Mouse (Mus musculus) heart, embryonic 15.5 days (tissue): ENCODE results near the gene Ube2v1. TPM values are rescaled to one million over a fixed set of nuclear protein-coding genes. Genes with fewer than 3 reads are reported as not detected.

Experiments
- ATAC-seq: fragments of 200-750 bp; cut with Nextera tagmentation; replicated peaks from 2 replicates; pipeline ENCODE4 v1.8.0; 2017; ENCODE audit warnings: low read depth, moderate TSS enrichment; ENCODE audit not compliant: insufficient number of reproducible peaks, insufficient read depth, low FRiP score
- H3K27ac ChIP-seq: fragments of 300-500 bp; sonication (generic); 2 replicates; pipeline ENCODE4 v1.5.1; 2015; ENCODE audit warnings: mild to moderate bottlenecking, inconsistent platforms
- H3K27me3 ChIP-seq: fragments of 300-500 bp; sonication (generic); 2 replicates; pipeline ENCODE4 v1.6.1; 2015; ENCODE audit warnings: inconsistent platforms
- H3K36me3 ChIP-seq: fragments of 300-500 bp; sonication (generic); 2 replicates; pipeline ENCODE4 v1.6.1; 2015; ENCODE audit warnings: mild to moderate bottlenecking, inconsistent platforms
- H3K4me1 ChIP-seq: fragments of 300-500 bp; sonication (generic); replicated peaks from 2 replicates; pipeline ENCODE4 v1.6.1; 2015; ENCODE audit warnings: inconsistent platforms
- H3K4me2 ChIP-seq: fragments of 300-500 bp; sonication (generic); 2 replicates; pipeline ENCODE4 v1.6.1; 2015; ENCODE audit warnings: inconsistent platforms, mild to moderate bottlenecking, moderate library complexity
- H3K4me3 ChIP-seq: fragments of 300-500 bp; sonication (generic); 2 replicates; pipeline ENCODE4 v1.5.1; 2015; ENCODE audit warnings: mild to moderate bottlenecking, inconsistent platforms
- H3K9ac ChIP-seq: fragments of 300-500 bp; sonication (generic); 2 replicates; pipeline ENCODE4 v1.6.1; 2015; ENCODE audit warnings: mild to moderate bottlenecking, inconsistent platforms
- H3K9me3 ChIP-seq: fragments of 300-500 bp; sonication (generic); replicated peaks from 2 replicates; pipeline ENCODE4 v1.6.1; 2016; ENCODE audit warnings: inconsistent platforms
- WGBS: fragments of 180-500 bp; shearing (Covaris S2); methylation state at CpG from one replicate; pipeline ENCODE4 v1.1.7; 2015; ENCODE audit warnings: mixed read lengths; 5-methylcytosine and 5-hydroxymethylcytosine counted together
- polyA plus RNA-seq: library from polyadenylated mRNA; unstranded; fragments of >200 nt; fragmentation: Nextera tagmentation; extraction: Ambion mirVana; gene quantifications from 2 replicates; pipeline ENCODE4 v1.2.1, GENCODE M21; 2015

Ube2v1 gene
- polyA plus RNA-seq = 179 and 216 TPM in 2 replicates

DNA sequence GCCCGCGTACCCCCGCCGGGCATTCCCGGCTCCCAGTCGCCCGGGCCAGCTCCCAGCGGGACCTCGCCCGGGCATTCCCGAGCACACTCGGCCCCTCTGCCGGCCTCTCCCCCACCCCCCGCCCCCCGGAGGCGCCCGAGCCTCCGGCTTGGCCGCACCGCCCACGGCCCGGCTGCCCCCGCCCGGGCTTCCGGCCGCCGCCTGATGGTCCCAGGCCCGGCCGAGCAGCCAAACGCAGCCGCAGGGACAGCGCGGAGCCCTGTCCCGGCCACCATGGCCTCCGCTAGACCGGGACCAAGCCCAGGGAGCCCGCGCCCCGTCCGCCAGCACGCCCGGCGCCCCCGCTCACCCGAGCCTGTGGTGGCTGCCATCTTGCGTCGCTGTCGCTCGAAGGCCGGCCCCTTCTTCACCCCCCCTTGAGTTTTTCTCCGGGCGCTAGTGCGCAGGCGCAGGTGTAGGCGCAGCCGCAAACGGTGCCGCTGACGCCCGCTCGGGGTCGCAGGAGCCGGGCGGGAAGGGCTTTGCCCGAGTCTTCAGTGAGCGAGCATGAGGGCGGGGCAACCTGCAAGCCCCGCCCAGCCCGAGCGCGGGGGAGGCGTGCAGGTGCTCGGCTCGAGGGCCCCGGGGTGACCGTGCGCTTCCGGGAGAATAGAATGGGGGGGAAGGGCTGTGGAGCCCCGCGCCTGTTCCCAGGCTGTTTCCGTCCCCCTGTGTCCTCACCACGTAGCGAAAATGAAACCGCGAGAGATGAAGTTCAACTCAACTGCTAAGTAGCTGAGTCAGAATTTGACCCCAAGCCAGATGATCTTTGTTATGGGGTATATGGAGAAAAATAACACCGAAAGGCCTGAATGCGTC is at the start of gene Ube2v1:
TSS of gene Ube2v1 (minus strand) at position 505 of the 858 bp plus-strand sequence.
- H3K4me1 ChIP-seq = peaks cover 61% of the 10 kb centered on the region
- no peaks in the 10 kb centered on the region for H3K36me3 ChIP-seq
- peak within 1 kb of the TSS; percentile 93 for H3K9ac ChIP-seq
- peak within 1 kb of the TSS; percentile 91 for H3K4me2 ChIP-seq
- ATAC-seq = peak; percentile 85
- no peaks in the 10 kb centered on the region for H3K27me3 ChIP-seq
- peak within 1 kb of the TSS; percentile 85 for H3K4me3 ChIP-seq
- no peaks in the 10 kb centered on the region for H3K9me3 ChIP-seq
- H3K27ac ChIP-seq = peak within 1 kb of the TSS; percentile 93
- WGBS = under 1% methylated on average over 87 of the region's 87 CpGs

DNA sequence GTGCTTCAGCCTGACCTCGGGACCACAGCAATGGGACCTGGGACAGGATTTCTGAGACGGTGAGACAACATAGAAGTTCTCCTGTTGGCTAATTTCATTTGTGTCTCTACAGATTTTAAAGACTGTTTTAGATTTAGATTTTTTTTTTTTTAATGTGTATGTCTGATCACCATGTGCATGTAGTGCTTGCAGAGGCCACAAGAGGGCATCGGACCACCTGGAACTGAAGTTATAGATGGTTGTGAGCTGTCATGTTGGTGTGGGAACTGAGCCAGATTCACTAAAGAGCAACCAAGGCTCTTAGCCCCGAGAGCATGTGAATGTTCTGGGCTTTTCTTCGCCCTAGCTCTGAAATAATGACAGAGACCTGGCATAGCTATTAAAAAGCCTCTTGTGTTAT is 48.8 kb upstream of the Ube2v1 start:
- H3K27me3 ChIP-seq = peaks cover 5% of the 10 kb centered on the region; the same call in 1 of the 2 replicates
- no peak overlapping the region for H3K27ac ChIP-seq
- no peaks in the 10 kb centered on the region for H3K9me3 ChIP-seq
- no peak overlapping the region for H3K4me2 ChIP-seq
- H3K36me3 ChIP-seq = no peaks in the 10 kb centered on the region
- H3K4me3 ChIP-seq = no peak overlapping the region
- peaks cover 7% of the 10 kb centered on the region; the same call in 1 of the 2 replicates for H3K4me1 ChIP-seq
- ATAC-seq = no peak
- H3K9ac ChIP-seq = no peak overlapping the region
- WGBS = 45% methylated on average over 5 of the region's 5 CpGs

DNA sequence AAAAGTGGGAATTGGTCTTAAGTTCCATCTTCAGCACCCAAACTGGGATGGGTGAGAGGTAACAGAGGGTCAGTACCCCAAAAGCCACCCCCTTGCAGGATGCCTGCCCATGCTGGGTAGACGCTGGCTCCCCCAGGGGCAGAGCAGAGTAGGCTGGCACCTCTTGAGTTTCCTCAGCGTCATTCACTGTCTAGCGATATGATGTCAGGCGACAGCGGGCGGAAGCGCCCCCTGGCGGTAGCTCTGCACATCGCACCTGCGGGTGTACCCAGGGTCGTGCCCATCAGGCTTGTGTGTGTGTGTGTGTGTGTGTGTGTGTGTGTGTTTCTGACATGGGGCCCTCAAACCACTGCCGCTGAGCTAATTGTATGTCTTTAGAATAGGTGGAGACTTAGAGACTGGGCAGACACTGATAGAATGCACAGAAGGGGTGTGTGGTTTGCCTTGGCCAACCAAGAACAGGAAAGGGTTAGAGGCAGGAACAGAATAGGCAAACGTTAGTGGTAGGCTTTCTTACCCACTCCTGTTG is 48.1 kb upstream of the Ube2v1 start:
- no peak overlapping the region for H3K4me2 ChIP-seq
- H3K27me3 ChIP-seq = peaks cover 5% of the 10 kb centered on the region; the same call in 1 of the 2 replicates
- H3K36me3 ChIP-seq = no peaks in the 10 kb centered on the region
- 2% methylated on average over 13 of the region's 13 CpGs for WGBS
- no peak overlapping the region for H3K27ac ChIP-seq
- H3K9me3 ChIP-seq = no peaks in the 10 kb centered on the region
- peak; percentile 58 for ATAC-seq
- no peak overlapping the region for H3K4me3 ChIP-seq
- H3K9ac ChIP-seq = no peak overlapping the region
- peaks cover 7% of the 10 kb centered on the region; the same call in 1 of the 2 replicates for H3K4me1 ChIP-seq

DNA sequence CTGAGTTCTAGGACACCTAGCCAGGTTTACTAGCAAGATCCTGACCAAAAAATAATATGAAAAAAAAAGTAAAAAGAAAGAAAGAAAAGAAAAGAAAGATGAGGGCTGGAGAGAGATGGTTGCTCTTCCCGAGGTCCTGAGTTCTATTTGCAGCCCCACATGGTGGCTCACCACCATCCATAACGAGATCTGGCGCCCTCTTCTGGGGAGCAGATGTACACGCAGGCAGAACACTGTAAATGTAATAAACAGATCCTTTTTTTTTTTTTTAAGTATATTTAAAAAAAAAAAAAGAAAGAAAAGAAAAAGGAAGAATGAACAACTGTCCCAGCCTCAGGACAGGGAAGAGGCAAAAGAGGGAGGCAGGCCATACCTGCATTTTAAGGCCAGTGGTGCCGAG is 46.7 kb upstream of the Ube2v1 start:
- ATAC-seq = no peak
- no peak overlapping the region for H3K4me2 ChIP-seq

DNA sequence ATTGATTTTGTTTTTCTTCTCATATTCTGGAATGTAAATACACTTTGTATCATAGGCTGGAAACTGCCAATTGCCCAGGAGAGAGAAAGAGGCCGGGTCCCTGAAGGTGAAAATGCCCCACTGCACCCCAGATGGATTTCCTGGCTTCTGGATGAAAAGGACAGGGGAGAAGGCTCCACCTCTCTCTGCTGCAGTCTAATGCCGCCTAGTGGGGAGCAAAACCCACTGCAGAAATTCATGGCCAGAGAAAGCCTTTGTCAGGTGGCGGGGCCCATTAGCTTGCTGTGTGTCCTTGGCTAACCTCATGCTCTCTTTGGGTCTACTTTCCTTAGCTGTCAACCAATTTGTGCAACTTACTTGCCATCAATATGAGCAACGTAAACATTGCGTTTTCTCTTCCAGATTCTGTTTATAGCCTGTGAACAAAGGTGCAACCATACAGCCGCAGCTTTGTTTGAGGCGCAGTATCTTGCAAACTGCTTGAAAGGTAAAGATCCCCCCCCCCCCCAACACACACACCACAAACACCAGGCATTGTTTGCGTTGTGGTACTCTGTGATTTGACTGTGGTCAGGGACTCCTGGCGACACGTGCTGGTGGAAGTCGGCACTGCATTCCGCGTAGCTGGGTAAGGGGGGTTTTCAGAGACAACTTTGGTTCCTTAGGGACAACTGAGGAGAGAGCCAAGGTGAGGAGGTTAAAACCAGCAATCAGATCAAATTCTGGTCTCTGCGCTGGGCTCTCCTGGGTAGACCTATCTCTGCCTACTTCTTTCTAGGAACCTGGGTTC is 43.4 kb upstream of the Ube2v1 start:
- no peak for ATAC-seq
- H3K9me3 ChIP-seq = no peaks in the 10 kb centered on the region
- peaks cover 7% of the 10 kb centered on the region; the same call in 1 of the 2 replicates for H3K4me1 ChIP-seq
- H3K4me2 ChIP-seq = no peak overlapping the region
- H3K4me3 ChIP-seq = no peak overlapping the region
- H3K27me3 ChIP-seq = no peaks in the 10 kb centered on the region
- no peak overlapping the region for H3K9ac ChIP-seq
- H3K36me3 ChIP-seq = no peaks in the 10 kb centered on the region
- 36% methylated on average over 14 of the region's 14 CpGs for WGBS
- H3K27ac ChIP-seq = no peak overlapping the region

More for the DNA sequence above, 46.7 kb upstream of the Ube2v1 start:
- peaks cover 7% of the 10 kb centered on the region; the same call in 1 of the 2 replicates for H3K4me1 ChIP-seq
- H3K27me3 ChIP-seq = no peaks in the 10 kb centered on the region
- no peak overlapping the region for H3K4me3 ChIP-seq
- H3K36me3 ChIP-seq = no peaks in the 10 kb centered on the region
- 51% methylated on average over 5 of the region's 5 CpGs for WGBS
- no peak overlapping the region for H3K27ac ChIP-seq
- no peaks in the 10 kb centered on the region for H3K9me3 ChIP-seq
- H3K9ac ChIP-seq = no peak overlapping the region

DNA sequence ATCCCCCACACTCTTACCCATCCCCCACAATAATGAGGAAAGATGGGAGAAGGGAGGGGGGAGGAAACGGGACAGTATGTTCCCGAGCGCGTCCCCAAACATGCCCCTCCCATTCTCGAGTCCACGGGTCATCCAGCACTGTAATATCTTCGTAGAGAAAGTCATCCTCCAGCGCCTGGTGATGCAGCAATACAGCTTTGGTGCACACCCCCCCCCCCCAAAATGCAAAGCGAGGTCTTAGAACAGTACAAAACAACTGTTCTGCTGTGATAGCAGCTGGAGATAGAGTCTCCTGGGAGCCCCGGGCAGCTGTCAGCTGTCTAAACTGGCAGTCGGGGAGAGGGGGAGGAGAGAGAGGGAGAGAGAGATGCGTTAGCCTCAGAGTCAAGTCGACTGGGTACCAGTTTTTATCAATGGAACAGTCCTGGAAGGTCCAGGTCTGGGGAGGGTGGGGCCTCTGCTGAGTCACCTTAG is 40.4 kb upstream of the Ube2v1 start:
- 0 out of 2 replicates have a peak, but pooled peaks have one; percentile 51 for ATAC-seq
- Histone ChIP-seq H3K4me3 (no peak overlapping the region), H3K9me3 (no peaks in the 10 kb centered on the region), H3K4me1 (peaks cover 3% of the 10 kb centered on the region; the same call in 1 of the 2 replicates), H3K27ac (no peak overlapping the region), H3K36me3 (no peaks in the 10 kb centered on the region), H3K4me2 (peak overlapping the region; percentile 37; the same call in 1 of the 2 replicates), H3K27me3 (no peaks in the 10 kb centered on the region), H3K9ac (no peak overlapping the region)
- 17% methylated on average over 13 of the region's 13 CpGs for WGBS

DNA sequence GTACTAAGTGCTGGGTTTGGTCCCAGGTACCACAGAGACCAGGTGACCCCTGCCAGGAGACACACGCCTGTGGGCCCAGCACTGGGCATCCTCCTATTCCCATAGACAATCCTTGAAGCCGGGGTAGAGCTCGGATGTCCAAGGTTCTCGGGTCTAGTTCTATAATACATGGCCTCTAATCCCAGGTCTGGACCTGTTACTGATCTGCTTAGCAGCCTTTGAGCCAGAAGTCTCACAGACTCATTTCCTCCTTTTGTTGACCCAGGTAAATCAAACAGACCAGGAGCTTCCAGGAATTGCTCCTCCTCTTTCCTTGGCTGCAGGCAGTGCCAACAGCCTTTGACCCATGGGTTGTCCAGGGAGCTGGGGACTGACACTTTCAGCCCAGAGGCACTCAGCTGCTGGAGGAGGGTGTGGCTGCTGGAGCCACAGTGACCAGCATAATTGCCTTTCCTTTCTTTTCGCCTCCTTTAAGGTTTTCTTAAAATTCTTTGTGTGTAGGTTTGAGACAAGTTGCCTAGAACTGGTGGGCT is 39.3 kb upstream of the Ube2v1 start:
- Histone ChIP-seq H3K36me3 (no peaks in the 10 kb centered on the region), H3K9me3 (no peaks in the 10 kb centered on the region), H3K27ac (no peak overlapping the region), H3K4me1 (peaks cover 3% of the 10 kb centered on the region; the same call in 1 of the 2 replicates), H3K9ac (no peak overlapping the region), H3K27me3 (no peaks in the 10 kb centered on the region), H3K4me3 (no peak overlapping the region), H3K4me2 (no peak overlapping the region)
- WGBS = 84% methylated on average over 5 of the region's 5 CpGs
- no peak for ATAC-seq

DNA sequence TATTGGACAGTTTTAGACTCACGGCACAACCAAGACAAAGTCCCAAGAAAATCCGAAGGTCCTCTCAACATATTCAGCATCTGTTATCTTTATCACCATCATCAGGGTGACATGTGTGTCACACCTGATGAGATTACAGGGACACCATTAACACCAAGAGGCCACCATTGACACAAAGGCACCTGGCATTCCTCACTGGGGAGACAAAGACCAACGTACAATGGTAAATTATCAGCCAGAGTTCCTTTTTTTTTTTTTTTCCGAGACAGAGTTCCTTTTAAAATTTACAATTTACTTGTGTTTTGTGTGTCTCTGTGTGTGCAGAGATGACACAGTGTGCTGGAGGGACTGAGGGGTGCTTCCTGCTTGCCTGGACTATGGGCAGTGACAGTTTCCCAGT is 37.5 kb upstream of the Ube2v1 start:
- H3K4me1 ChIP-seq = no peaks in the 10 kb centered on the region
- H3K9ac ChIP-seq = no peak overlapping the region
- 64% methylated on average over 4 of the region's 4 CpGs for WGBS
- H3K27me3 ChIP-seq = no peaks in the 10 kb centered on the region
- H3K36me3 ChIP-seq = no peaks in the 10 kb centered on the region
- H3K4me2 ChIP-seq = no peak overlapping the region
- H3K27ac ChIP-seq = no peak overlapping the region
- ATAC-seq = no peak
- no peak overlapping the region for H3K4me3 ChIP-seq
- H3K9me3 ChIP-seq = no peaks in the 10 kb centered on the region

DNA sequence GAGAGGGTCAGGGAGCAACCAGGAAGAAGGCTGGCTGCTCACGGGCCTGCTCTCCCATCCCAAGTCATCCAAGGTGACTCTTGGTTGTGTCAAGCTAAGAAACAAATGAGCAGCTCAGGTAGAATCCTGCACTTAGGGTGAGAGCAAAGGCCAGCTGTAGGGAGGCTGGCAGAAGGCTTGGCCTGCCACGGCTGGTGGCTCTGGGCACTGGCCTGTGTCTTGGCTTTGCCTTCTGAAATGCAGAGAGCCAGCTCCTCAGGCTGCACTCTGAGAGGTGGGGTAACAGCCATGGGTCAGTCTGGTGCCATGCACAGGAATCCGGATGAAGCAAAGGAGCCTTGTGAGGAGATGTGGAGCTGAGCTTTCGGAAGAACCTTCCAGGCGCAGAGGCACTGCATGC is 36.5 kb upstream of the Ube2v1 start:
- Histone ChIP-seq H3K27ac (no peak overlapping the region), H3K27me3 (no peaks in the 10 kb centered on the region), H3K9me3 (no peaks in the 10 kb centered on the region), H3K9ac (no peak overlapping the region), H3K36me3 (no peaks in the 10 kb centered on the region), H3K4me1 (no peaks in the 10 kb centered on the region), H3K4me3 (no peak overlapping the region), H3K4me2 (no peak overlapping the region)
- no peak for ATAC-seq
- WGBS = 76% methylated on average over 5 of the region's 5 CpGs

DNA sequence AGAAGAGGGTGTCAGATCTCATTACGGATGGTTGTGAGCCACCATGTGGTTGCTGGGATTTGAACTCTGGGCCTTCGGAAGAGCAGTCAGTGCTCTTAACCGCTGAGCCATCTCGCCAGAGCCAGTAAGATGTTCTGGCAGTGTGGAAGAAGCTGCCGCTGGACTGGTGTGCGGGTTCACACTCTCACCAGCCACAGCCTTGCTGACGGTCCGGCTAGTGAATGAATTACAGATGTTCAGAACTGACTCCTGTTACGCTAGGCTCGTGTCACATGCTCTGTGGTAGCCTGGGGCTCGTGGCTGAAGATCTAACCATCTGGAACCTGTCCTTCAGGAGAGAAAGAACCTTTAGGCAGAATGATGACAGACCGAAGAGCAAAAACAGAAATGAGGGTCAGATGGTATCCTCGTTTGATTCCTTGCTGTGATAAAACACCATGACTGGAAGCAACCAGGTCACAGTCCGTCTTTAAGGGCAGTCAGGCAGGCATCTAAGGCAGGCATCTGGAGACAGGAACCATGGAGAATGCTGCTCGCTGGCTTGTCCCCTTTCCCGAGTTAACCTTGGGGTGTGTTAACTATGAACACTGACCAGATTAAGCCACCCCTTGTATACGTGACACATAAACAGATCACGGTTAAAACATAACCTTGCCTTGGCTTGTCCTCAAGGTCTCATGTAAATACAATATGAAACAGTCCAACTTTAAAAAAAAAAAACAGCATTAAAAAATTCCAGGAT is 34.2 kb upstream of the Ube2v1 start:
- ATAC-seq = no peak
- no peaks in the 10 kb centered on the region for H3K9me3 ChIP-seq

More for the DNA sequence above, 34.2 kb upstream of the Ube2v1 start:
- Histone ChIP-seq H3K4me1 (peaks cover 5% of the 10 kb centered on the region), H3K4me2 (no peak overlapping the region), H3K27ac (no peak overlapping the region), H3K27me3 (0 out of 2 replicates have a peak, but pooled peaks cover 4% of the 10 kb centered on the region), H3K4me3 (no peak overlapping the region), H3K9ac (no peak overlapping the region), H3K36me3 (no peaks in the 10 kb centered on the region)
- WGBS = 78% methylated on average over 18 of the region's 18 CpGs
